Mouse (Mus musculus): ENCODE results near the gene Chrd. TPM values are rescaled to one million over a fixed set of nuclear protein-coding genes. Genes with fewer than 3 reads are reported as not detected.

The Chrd gene
- total RNA-seq, 2 experiments from 2014 or later: 5.2 to 6.3 TPM

DNA sequence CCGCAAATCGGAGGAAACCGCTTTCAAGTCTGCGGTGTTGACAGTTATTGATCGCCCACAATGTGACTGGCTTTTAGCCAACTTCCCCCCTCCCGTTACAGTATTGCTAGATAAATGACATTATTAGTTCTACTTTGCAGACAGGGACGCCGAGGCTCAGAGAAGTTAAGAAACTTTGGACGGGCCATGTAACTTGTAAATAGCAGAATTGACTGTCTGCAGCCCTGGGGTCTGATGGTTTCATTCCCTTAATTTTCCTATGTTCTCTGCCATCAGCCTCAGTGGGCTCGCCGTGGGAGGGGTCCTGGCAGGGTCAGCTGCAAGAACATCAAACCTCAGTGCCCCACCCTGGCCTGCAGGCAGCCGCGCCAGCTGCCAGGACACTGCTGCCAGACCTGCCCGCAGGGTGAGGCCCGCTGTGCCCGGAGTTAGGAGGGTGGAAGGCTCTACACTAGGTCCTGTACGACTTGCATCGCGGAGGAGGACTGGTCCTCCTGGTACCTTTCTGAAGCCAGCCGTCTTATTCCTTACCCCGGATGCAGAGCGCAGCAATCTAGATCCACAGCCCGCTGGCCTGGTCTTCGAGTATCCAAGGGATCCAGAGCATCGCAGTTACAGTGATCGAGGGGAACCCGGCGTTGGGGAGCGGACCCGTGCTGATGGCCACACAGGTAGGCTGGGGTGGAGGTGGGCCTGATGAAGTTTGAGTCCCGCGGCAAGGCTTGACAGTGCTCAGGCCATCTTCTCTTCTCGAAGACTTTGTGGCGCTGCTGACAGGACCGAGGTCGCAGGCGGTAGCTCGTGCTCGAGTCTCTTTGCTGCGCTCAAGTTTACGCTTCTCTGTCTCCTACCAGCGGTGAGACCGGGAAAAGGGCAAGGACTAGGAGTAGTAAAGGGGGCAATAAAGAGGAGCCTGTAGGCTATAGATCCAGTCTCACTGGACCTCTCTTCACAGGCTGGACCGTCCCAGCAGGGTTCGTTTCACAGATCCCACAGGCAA, 1.1 kb downstream of the Chrd start, which contains the start of gene Thpo:
Gene Thpo (minus strand): TSS at position 781 of the 1,000 bp plus-strand sequence.
- no peak for DNase-seq

- DNase-seq: no peak
Observed at GRCm38 (mm10) chr16:20735651-20736050, 2.7 kb downstream of the Chrd start.

GRCm38 (mm10) chr16:20736168-20736567, 3.2 kb downstream of the Chrd start:
- no peak for DNase-seq

DNA sequence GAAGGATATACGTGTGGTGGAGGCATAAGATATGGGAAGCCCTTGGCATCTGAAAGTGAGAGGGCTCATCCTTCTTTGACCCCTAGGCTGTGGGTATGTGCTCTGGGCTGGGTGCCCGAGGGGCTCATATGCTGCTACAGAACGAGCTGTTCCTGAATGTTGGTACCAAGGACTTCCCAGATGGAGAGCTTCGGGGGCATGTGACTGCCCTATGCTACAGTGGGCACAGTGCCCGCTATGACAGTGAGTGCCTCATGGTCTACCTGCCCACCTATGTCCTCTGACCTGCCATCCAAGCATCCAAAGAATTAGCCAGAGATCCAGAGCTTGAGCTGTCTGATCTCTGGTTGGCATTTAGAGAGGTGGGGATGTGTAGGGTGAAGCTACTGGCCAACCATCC, 3.9 kb downstream of the Chrd start:
- no peak for DNase-seq

DNA sequence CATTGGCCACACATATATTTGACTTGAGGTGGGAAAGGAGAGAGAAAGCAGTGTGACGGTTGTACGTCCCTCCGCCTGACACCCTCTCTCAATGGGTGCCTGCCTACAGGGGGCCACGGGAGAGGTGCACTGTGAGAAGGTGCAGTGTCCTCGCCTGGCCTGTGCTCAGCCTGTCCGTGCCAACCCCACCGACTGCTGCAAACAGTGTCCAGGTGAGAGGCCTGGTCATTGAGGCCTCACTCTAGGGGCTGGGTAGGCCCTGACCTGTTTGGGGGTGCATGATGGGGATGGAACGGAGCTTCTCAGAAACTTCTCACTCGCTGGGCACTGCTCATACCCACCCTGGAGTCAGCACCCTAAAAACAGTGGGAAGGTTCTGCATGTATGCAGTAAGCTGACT, 6.9 kb downstream of the Chrd start:
- DNase-seq: no peak

GRCm38 (mm10) chr16:20746641-20747040, 13.7 kb downstream of the Chrd start:
- DNase-seq: peak; percentile 70

GRCm38 (mm10) chr16:20750518-20750917, 17.6 kb downstream of the Chrd start:
- no peak for DNase-seq

DNA sequence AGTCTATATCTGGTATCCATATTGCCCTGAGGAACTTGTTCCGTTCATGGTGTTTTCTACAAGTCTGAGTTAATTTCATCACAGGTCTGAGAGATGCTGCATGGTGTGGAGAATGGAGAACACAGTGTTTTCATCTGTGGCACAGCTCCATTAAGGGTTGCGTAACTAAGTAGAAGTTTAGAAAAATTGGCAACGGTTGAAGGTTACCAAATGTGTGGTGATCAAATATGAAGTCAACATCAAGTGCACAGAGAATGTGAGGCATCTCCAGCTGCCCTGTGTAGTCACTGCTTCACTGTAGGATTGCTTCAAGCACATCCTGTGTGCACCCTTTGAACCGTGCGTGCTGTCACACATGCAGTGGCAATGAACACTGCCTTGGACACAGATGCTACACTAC, 23.1 kb downstream of the Chrd start:
- DNase-seq: no peak

- DNase-seq: no peak
Observed at GRCm38 (mm10) chr16:20757385-20757784, 24.5 kb downstream of the Chrd start.

- peak; percentile 61 for DNase-seq
Observed at GRCm38 (mm10) chr16:20761681-20762080, 28.8 kb downstream of the Chrd start.

DNA sequence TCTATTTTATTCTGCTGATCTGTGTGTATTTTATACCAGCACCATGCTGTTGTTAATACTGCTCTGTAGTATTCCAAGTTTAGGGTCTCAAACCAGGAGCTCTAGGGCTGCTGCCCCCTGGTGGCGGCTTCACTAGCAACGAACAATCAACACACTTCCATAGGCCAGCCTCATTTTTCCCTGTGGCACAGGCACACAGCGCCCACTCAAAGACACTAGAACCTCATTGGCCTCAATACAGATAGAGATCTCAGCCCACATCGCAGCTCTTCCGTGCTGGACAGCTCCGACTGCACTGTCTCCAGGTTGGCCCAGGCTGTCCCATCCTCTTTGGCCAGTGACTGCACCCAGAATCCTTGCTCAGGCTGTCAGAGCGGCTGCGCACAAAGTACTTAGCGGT, 32.3 kb downstream of the Chrd start:
- peak; percentile 47 for DNase-seq

- no peak for DNase-seq
Observed at GRCm38 (mm10) chr16:20775021-20775420, 42.1 kb downstream of the Chrd start.

DNA sequence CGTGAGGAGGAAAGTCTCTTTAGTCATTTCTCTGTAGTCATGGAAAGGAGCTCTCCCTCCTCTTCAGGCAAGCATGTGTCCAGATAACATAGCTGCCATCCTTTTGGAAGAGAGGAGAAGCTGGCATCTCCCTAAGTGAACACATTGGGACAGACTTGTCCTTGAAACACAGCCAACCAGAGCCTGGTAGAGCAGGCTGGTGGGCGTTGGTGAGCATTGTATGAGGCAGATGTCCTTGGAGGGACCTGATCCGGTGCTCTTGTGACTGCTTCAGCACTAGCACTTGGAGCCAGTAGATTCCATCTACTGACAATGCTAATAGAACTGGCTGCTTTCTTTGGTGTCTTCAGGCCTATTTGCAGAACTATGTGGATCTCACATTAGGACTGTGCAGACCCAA, 46.9 kb downstream of the Chrd start:
- DNase-seq: no peak

DNA sequence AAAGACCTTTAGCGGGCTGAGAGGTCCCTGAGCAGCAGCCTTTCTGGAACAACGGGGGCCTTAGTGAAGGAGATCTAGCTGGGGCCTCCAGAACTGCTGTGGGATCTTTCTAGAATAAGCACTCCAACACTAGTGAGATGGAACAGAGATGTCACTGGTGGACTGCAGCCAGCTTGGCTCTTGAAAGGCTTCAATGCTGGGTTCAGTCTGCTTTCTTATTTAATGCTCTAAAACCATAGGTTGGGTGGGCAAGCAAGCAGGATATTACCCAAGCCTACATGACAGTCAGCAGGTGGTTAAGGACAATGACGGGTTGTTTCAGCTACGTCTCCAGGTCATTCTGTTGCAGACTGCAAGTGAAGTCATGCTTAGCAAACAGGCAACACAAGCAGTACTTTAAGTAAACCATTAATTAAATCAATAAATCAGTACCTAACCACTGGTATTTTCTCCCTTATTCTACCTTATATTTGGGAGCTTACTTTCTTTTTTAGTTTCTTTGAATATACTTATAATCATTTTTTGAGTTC, 48.2 kb downstream of the Chrd start:
- no peak for DNase-seq

DNA sequence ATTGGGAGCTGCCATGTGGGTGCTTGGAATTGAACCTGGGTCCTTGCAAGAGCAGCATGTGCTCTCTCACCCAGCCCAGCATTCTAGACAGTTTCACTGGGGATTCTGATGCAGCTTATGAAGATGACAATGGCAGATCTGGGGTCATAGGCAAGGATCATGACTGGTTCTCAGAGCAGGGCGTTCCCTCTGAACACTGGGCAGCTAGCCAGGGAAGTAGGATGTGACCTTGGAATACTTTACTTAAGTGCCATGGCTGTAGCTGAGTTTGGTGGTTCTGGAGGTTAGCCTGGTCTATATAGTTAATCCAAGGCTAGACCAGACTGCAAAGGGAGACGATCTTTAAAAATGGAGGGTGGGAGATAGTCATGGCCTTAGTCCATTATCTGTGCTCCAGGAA, 51.0 kb downstream of the Chrd start:
- no peak for DNase-seq

DNA sequence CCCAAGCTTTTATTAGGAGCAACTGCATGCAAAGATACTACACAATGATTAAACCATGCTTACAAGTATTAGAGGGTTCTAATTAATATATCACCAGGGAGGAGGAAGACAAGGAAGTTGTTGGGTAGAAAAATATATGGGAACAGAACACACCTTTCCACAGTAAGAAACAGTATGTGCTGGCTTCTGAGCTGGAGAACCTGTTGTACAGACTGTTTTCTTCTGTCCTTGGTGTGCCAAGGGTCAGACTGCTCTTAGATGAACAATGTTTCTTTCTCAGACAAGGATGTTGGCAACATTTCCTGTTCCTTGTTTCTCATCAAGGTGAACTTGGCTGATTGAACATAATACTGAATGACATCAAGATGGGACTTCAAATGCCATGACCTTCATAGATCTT, 51.8 kb downstream of the Chrd start:
- DNase-seq: no peak

DNA sequence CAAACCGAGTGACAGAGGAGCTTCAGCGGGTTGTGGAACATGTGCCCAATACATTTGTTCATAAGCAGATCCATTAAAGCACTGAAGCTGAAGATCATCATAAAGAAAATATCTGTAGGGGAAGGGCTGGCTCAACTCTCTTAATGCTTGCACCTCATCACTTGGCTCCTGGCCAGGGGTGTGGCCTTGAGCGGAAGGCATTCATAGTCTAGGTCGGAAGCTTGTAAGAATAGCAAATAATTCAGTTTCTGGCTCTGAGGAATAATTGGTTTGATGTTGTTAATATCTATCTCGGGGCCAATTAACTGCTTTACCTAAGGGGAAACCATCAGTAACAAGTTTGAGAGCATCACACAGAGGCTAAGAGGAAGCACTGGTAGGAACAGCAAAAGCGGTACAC, 53.6 kb downstream of the Chrd start:
- no peak for DNase-seq

- DNase-seq: no peak
Observed at GRCm38 (mm10) chr16:20791803-20792202, 58.9 kb downstream of the Chrd start.

Other genes starting within 250 kb of the Chrd start
- gene Eif2b5, start 234.3 kb upstream of the Chrd start, total RNA-seq (2021): 10 to 100 TPM; 45.1 to 46.1 TPM
- 10 to 100 TPM; 36.3 to 44.4 TPM for gene Dvl3, start 216.1 kb upstream of the Chrd start, total RNA-seq (2021)
- 100 to 1,000 TPM; 170 to 199 TPM for gene Ap2m1, start 197.6 kb upstream of the Chrd start, total RNA-seq (2021)
- gene Abcf3, start 184.6 kb upstream of the Chrd start, total RNA-seq (2021): 10 to 100 TPM; 51.8 to 52.5 TPM
- gene Vwa5b2, start 143.7 kb upstream of the Chrd start, total RNA-seq (2021): under 1 TPM; 0.07 to 0.16 TPM
- 1 to 10 TPM; 4.8 to 5.7 TPM for gene Eef1akmt4, start 121.5 kb upstream of the Chrd start, total RNA-seq (2021)
- under 1 TPM; 0.09 to 0.42 TPM for gene Gm49333, start 121.5 kb upstream of the Chrd start, total RNA-seq (2021)
- 10 to 100 TPM; 10.6 to 11.5 TPM for gene Alg3, start 121.4 kb upstream of the Chrd start, total RNA-seq (2021)
- 1 to 10 TPM; 2.6 to 3.0 TPM for gene Camk2n2, start 111.8 kb upstream of the Chrd start, total RNA-seq (2021)
- gene Ece2, start 103.3 kb upstream of the Chrd start, total RNA-seq (2021): under 1 TPM in 1 of 2 experiments, not detected in 1; 0.63 TPM
- 100 to 1,000 TPM; 175 to 178 TPM for gene Psmd2, start 81.5 kb upstream of the Chrd start, total RNA-seq (2021)
- 100 to 1,000 TPM; 324 to 334 TPM for gene Eif4g1, start 64.8 kb upstream of the Chrd start, total RNA-seq (2021)
- gene Fam131a, start 39.9 kb upstream of the Chrd start, total RNA-seq (2021): 10 to 100 TPM; 28.0 to 29.8 TPM
- 10 to 100 TPM; 11.6 to 13.5 TPM for gene Polr2h, start 15.5 kb upstream of the Chrd start, total RNA-seq (2021)
- gene Clcn2, start 15.4 kb upstream of the Chrd start, total RNA-seq (2021): 1 to 10 TPM; 2.3 to 3.2 TPM
- gene Thpo, start 1.4 kb downstream of the Chrd start, total RNA-seq (2021): 1 to 10 TPM in 1 of 2 experiments, under 1 TPM in 1; 0.63 to 1.3 TPM